Mouse (Mus musculus): ENCODE results near the gene Mtmr3. TPM values are rescaled to one million over a fixed set of nuclear protein-coding genes. Genes with fewer than 3 reads are reported as not detected.

The Mtmr3 gene
- total RNA-seq, 1 experiment = 30.7 TPM

DNA sequence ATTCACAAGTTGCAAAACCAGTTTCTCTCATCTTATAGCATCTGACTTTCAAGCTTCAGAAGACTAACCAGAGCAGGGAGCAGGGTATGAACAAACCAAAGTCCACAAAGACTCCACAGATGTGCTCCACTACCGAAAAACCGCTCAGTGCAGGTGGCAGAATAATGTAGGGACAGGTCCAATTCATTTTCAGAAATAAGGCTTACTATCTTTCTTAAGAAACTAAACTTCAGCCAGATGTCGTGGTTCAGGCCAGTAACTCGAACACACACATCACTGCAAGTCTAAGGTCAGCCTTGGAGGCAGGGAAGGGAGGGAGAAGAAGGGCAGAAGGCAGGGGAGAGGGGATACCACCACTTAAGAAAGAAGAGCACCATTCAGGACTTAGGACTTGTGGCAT, 105.5 kb downstream of the Mtmr3 start:
- in situ Hi-C loops (cut with MboI; ENCODE audit: low sequenced_read_pairs in 2 of 2, unreplicated experiment in 2 of 2) = no loop called here
- Histone ChIP-seq H3K4me3 (ENCODE audit: insufficient read depth in 1 of 2, low read depth in 1 of 2, low read length in 2 of 2, poor library complexity in 1 of 2, severe bottlenecking in 1 of 2) (no peak overlapping the region), H3K36me3 (ENCODE audit: control insufficient read depth, insufficient read depth, low read length, poor library complexity, severe bottlenecking) (peaks cover 46% of the 10 kb centered on the region), H3K9ac (ENCODE audit: insufficient read depth, low read depth, low read length, poor library complexity, severe bottlenecking) (no peak overlapping the region), H3K4me1 (ENCODE audit: control insufficient read depth in 2 of 2, insufficient read depth in 2 of 2, low read length in 2 of 2, poor library complexity in 1 of 2) (peaks cover 0 to 2% of the 10 kb centered on the region in 2 experiments; a peak in 1 of 4 replicates), H3K9me3 (ENCODE audit: control insufficient read depth, insufficient read depth, low read depth, low read length) (no peaks in the 10 kb centered on the region), H3K27ac (ENCODE audit: insufficient read depth, low read depth, low read length, poor library complexity, severe bottlenecking) (no peak overlapping the region)
- DNase-seq (ENCODE audit: low read depth, low spot score) = no peak
- TF ChIP-seq HCFC1 (IDR thresholded peaks at IDR 0.05; ENCODE audit: borderline replicate concordance, insufficient read depth, low read length) (no peak), ZNF384 (IDR thresholded peaks at IDR 0.05; ENCODE audit: low read depth, low read length) (no peak), MAFK (IDR thresholded peaks at IDR 0.05; ENCODE audit: insufficient read depth, low read depth, low read length) (no peak), ZC3H11A (IDR thresholded peaks at IDR 0.05; ENCODE audit: borderline replicate concordance, low read depth, low read length) (no peak), CHD2 (IDR thresholded peaks at IDR 0.05; ENCODE audit: low read depth, low read length) (no peak)

DNA sequence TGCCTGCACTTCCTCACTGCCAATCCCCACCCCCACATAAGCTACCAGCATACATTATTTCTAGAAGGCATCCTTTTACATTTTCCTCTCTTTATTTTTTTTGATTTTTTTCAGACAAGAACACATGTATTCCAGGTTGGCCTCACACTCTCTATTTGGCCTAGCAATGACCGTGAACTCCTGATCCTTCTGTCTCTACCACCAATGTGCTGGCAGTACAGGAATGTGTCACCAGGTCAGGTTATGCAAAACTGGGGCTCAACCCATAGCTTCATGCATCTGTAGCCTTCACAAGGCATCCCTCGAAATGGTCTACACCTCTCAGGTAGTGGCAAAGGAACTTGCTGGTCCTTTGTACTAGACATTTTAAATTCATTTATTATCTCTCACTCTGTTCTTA, 105.9 kb downstream of the Mtmr3 start:
- Histone ChIP-seq H3K4me3 (ENCODE audit: insufficient read depth in 1 of 2, low read depth in 1 of 2, low read length in 2 of 2, poor library complexity in 1 of 2, severe bottlenecking in 1 of 2) (no peak overlapping the region), H3K36me3 (ENCODE audit: control insufficient read depth, insufficient read depth, low read length, poor library complexity, severe bottlenecking) (peaks cover 48% of the 10 kb centered on the region), H3K27ac (ENCODE audit: insufficient read depth, low read depth, low read length, poor library complexity, severe bottlenecking) (no peak overlapping the region), H3K9me3 (ENCODE audit: control insufficient read depth, insufficient read depth, low read depth, low read length) (no peaks in the 10 kb centered on the region), H3K4me1 (ENCODE audit: control insufficient read depth in 2 of 2, insufficient read depth in 2 of 2, low read length in 2 of 2, poor library complexity in 1 of 2) (no peaks in the 10 kb centered on the region; a peak in 1 of 4 replicates), H3K9ac (ENCODE audit: insufficient read depth, low read depth, low read length, poor library complexity, severe bottlenecking) (no peak overlapping the region)
- no peak for DNase-seq (ENCODE audit: low read depth, low spot score)
- TF ChIP-seq HCFC1 (IDR thresholded peaks at IDR 0.05; ENCODE audit: borderline replicate concordance, insufficient read depth, low read length) (no peak), ZNF384 (IDR thresholded peaks at IDR 0.05; ENCODE audit: low read depth, low read length) (no peak), ZC3H11A (IDR thresholded peaks at IDR 0.05; ENCODE audit: borderline replicate concordance, low read depth, low read length) (no peak), MAFK (IDR thresholded peaks at IDR 0.05; ENCODE audit: insufficient read depth, low read depth, low read length) (no peak), CHD2 (IDR thresholded peaks at IDR 0.05; ENCODE audit: low read depth, low read length) (no peak)
- in situ Hi-C loops (cut with MboI; ENCODE audit: low sequenced_read_pairs in 2 of 2, unreplicated experiment in 2 of 2) = no loop called here

DNA sequence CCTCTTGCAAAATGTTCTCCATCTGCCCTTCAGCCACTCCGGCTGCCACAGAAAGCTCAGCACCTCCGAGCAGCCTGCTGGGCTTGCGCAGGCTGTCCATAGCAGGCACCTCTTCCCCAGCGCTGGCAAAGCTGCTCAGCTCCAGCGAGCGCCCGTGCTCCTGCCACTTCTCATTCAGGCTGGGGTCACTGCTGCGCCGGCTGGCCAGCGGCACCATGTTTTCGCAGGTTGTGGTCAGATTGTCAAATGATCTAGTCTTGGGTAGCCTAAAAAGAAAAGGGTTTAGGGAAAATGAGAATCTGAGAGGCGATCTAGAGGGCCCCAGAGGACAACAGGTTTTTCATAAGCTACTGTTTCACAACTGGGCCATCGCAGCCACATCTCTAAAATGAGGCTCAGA, 106.3 kb downstream of the Mtmr3 start:
- peaks cover 52% of the 10 kb centered on the region for H3K36me3 ChIP-seq (ENCODE audit: control insufficient read depth, insufficient read depth, low read length, poor library complexity, severe bottlenecking)

DNA sequence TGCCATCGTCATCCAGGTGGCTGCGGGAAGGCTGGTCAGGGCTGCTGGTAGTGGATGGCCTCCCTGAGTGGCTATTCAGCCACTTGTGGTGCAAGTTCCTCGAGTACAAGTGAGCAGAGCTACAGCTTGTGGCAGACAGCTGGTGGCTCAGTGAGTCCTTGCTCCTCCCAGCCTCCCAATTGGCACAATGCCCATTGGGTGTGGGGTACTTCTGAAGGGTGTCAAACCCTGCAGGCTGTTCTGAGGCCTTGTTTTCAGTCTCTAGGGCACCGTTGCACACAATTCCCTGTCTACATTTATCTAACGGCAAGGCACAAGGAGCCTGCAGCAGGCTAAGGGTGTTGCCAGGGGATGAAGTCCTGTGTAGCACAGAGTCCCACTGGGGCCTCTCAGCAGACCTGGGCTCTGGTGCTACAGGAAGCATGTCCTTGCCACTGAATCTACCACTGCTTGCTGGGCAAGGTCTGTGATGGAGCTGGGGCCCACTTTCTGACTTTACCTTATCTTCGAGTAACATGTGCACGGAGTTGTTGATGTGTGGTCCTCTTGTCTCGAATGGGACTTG, 107.2 kb downstream of the Mtmr3 start:
- Histone ChIP-seq H3K9me3 (ENCODE audit: control insufficient read depth, insufficient read depth, low read depth, low read length) (no peaks in the 10 kb centered on the region), H3K4me3 (ENCODE audit: insufficient read depth in 1 of 2, low read depth in 1 of 2, low read length in 2 of 2, poor library complexity in 1 of 2, severe bottlenecking in 1 of 2) (no peak overlapping the region), H3K27ac (ENCODE audit: insufficient read depth, low read depth, low read length, poor library complexity, severe bottlenecking) (no peak overlapping the region), H3K9ac (ENCODE audit: insufficient read depth, low read depth, low read length, poor library complexity, severe bottlenecking) (no peak overlapping the region), H3K4me1 (ENCODE audit: control insufficient read depth in 2 of 2, insufficient read depth in 2 of 2, low read length in 2 of 2, poor library complexity in 1 of 2) (no peaks in the 10 kb centered on the region; a peak in 1 of 4 replicates), H3K36me3 (ENCODE audit: control insufficient read depth, insufficient read depth, low read length, poor library complexity, severe bottlenecking) (peaks cover 56% of the 10 kb centered on the region)
- in situ Hi-C loops (cut with MboI; ENCODE audit: low sequenced_read_pairs in 2 of 2, unreplicated experiment in 2 of 2) = no loop called here
- TF ChIP-seq CHD2 (IDR thresholded peaks at IDR 0.05; ENCODE audit: low read depth, low read length) (no peak), ZNF384 (IDR thresholded peaks at IDR 0.05; ENCODE audit: low read depth, low read length) (no peak), MAFK (IDR thresholded peaks at IDR 0.05; ENCODE audit: insufficient read depth, low read depth, low read length) (no peak), HCFC1 (IDR thresholded peaks at IDR 0.05; ENCODE audit: borderline replicate concordance, insufficient read depth, low read length) (no peak), ZC3H11A (IDR thresholded peaks at IDR 0.05; ENCODE audit: borderline replicate concordance, low read depth, low read length) (no peak)
- no peak for DNase-seq (ENCODE audit: low read depth, low spot score)

More for the DNA sequence above, 106.3 kb downstream of the Mtmr3 start:
- in situ Hi-C loops (cut with MboI; ENCODE audit: low sequenced_read_pairs in 2 of 2, unreplicated experiment in 2 of 2) = no loop called here
- Histone ChIP-seq H3K27ac (ENCODE audit: insufficient read depth, low read depth, low read length, poor library complexity, severe bottlenecking) (no peak overlapping the region), H3K9me3 (ENCODE audit: control insufficient read depth, insufficient read depth, low read depth, low read length) (no peaks in the 10 kb centered on the region), H3K4me1 (ENCODE audit: control insufficient read depth in 2 of 2, insufficient read depth in 2 of 2, low read length in 2 of 2, poor library complexity in 1 of 2) (no peaks in the 10 kb centered on the region; a peak in 1 of 4 replicates), H3K9ac (ENCODE audit: insufficient read depth, low read depth, low read length, poor library complexity, severe bottlenecking) (no peak overlapping the region), H3K4me3 (ENCODE audit: insufficient read depth in 1 of 2, low read depth in 1 of 2, low read length in 2 of 2, poor library complexity in 1 of 2, severe bottlenecking in 1 of 2) (no peak overlapping the region)
- TF ChIP-seq ZC3H11A (IDR thresholded peaks at IDR 0.05; ENCODE audit: borderline replicate concordance, low read depth, low read length) (no peak), HCFC1 (IDR thresholded peaks at IDR 0.05; ENCODE audit: borderline replicate concordance, insufficient read depth, low read length) (no peak), ZNF384 (IDR thresholded peaks at IDR 0.05; ENCODE audit: low read depth, low read length) (no peak), CHD2 (IDR thresholded peaks at IDR 0.05; ENCODE audit: low read depth, low read length) (no peak), MAFK (IDR thresholded peaks at IDR 0.05; ENCODE audit: insufficient read depth, low read depth, low read length) (no peak)
- no peak for DNase-seq (ENCODE audit: low read depth, low spot score)

Data from ES-E14 (cell line).